Mouse (Mus musculus): ENCODE measurements around the gene Prpf39.

- TF ChIP-seq CTCF (IDR thresholded peaks at IDR 0.05; ENCODE audit: extremely low read depth, insufficient read length, insufficient replicate concordance, low read depth, low read length) = no peak
- no peak for TF ChIP-seq POLR2A (IDR thresholded peaks at IDR 0.05; ENCODE audit: low read depth, low read length)
Observed at GRCm38 (mm10) chr12:65061082-65061481, 24.9 kb downstream of the Prpf39 start.
